Mouse (Mus musculus) kidney, postnatal 4 days (tissue): ENCODE measurements around the gene Cbwd1.

Experiments
- DNase-seq, 2 experiments: peaks; one replicate each; pipeline ENCODE4 v3.0.0; 2021; ENCODE audit warnings: mixed read lengths in 2 of 2

Cbwd1 gene

DNA sequence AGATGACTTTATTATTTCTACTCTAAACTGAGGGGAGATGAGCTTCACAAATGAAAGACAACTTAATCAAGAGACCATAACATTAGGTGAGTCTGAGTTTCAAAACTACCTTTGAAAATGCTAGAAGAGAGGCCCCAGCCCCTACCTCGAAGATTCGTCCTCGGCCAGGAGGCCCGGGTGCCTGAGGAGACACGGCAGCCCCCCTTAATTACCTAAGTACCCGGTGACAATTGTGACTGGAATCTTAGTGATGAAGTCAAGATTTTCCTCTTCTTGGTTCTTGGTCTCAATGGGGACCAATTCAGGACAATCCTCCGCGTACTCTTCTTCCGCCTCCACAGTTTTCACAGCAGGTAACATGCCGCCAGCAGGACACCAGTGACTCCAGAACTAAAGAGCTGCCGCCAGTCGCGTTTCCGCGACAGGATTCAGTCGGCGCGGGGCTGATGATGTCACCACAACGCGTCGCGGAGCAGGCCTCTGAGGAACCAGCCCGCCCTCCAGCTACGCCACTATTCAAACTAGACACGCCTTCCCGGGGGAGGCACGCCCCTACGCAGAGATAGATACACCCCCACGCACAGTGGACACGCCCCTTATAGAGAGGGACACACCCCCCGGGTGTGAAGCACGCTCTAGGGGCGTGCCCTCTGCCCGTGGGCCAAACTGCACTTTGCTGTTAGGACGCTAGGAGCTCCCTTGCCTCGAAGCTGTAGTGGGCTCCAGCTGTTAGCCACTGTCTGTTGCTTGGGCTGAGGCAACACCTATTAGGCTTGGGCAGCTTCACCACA lies at the start of gene Cbwd1:
Gene Cbwd1, minus strand, starts transcription at position 439 of the 791 bp plus-strand sequence.
- DNase-seq, result peak; percentile 99

DNA sequence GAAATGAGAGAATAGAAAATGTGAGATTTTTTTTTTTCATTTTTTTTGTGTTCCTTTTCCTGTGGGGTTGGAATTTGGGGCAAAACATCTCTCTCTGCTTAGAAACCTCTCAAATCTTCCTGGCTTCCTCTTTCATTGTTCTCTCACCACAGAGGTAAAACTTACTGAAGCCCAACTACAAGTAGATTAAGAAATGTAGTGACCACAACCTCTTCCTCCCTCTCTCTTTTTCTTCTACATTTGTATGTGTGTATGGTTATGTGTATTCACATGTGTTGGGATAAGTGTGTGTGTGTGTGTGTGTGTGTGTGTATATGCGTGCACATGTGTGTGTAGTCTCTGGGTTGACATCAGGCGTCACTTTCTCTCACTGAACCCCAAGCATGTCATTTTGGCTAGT lies 47.1 kb upstream of the Cbwd1 start:
- DNase-seq, result no peak

DNA sequence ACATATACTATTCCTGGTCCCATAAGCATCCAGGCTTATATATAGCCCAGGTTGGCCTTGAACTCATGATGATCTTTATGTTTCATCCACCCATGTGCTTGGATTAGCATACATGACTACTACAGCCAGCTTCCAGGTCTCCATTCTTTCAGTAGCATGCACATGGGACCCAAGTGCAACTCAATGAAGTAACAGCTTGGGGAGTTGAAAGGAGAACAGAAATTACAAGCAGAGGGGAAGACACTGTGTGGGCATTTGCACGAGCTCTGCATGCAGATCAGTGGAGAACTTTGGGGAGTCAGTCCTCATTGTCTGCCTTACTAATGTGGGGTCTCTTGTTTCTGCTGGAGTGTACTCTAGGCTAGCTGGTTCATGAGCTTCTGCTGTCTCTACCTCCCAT lies 45.3 kb upstream of the Cbwd1 start:
- DNase-seq, result no peak

DNA sequence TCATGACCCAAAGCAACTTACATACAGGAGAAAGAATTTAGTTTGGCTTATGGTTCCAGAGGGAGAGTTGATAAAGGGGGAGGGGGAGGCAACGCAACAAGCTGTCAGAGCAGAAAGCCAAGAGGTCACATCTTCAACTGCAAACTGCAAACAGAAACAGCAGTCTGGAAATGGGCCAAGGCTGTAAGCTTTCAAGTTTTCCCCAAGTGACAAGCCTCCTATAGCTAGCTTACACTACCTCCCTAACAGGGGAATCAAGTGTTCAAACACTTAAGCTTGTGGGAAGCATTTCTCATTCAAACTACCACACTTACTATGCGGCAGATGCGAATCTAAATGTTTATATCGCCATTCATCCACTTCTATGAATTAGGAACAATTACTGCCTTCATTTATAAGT lies 42.4 kb upstream of the Cbwd1 start:
- no peak for DNase-seq

DNA sequence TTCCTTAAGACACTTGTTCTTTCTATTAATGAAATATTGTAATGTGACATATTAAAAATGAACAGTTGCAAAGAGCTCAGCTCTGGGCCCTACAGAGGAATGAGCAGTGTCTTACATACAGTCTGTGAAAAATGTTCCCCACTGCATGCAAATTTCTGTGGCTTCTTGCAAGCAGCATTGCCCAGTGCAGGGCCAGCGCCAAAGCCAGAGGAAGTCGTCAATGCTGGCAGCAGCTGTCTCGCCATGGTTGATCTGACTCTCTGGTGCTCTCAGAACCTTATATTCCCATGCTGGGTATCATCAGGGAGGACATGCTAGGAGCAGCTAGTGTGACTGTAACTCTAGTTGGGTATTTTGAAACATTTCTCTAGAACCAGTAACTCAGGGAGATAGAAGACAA lies 41.4 kb upstream of the Cbwd1 start:
- DNase-seq, result no peak

DNA sequence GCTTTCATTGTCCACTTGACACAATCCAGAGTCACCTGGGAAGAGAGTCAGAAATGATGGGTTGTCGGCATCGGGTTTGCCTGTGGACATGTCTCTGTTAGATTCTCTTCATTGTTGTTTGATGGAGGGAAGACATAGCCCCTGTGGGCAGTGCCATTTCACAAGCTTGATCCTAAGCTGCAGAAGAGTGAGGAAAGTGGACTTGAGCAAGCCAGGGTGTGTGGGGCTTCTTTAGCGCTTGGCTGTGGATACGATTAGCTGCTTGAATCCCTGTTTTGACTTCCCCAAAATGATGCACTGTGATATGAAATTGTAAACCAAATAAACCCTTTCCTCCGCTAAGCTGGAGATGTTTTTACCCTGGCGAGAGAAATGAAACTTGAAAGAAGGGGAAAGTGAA lies 40.6 kb upstream of the Cbwd1 start:
- DNase-seq, result no peak

DNA sequence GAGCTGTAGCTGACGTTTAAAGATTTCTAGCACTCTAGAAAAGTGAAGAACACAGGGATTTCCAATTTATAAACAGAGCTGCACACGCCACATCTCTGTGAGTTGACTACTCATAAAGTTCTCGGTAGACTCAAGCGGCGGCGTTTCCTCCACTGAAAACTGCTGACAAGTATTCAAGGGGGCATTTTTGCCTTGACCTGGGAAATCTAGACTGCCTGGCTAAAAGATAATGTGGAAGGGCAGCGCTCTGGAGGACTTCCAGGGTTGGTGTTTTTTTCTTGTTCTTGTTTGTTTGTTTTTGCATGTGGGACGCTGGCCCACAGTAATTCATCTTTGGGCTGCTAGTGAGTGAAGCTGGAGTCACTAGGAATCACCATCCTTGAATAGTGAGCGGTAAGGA lies 38.7 kb upstream of the Cbwd1 start:
- DNase-seq, result no peak

DNA sequence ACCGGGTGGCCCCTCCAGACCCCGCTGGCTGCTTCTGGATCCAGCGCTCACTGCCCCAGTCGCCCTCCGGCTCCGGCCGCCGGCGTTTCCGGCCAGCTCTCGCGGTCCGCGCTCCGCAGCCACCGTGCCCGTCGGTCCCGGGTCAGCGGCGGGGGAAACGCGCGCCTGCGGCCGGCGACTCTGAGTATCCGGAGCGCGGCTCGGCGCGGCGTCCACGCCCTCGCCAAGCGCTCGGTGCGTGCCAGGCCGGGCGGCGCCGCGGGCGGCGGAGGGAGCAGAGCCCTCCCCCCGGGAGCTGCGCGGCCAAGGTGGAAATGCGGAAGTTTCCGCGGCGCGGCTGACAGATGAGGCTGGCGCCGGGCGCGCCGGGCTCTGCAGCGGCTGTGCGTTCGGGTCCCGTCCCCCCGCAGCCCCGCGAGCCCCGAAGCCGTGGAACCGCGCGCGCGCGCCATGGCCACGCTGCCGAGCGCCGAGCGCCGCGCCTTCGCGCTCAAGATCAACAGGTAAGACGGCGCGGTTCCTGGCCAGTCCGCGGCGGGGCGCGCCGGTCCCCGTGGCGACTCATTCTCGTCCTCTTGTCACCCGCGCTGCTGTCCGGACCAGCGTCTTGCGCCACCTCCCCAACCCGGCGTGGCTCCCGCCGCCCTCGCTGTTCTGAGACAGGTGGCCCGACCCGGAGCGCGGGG lies 37.9 kb upstream of the Cbwd1 start, which contains the start of gene Dock8:
Gene Dock8, plus strand, starts transcription at position 334 of the 686 bp plus-strand sequence.
- peak; percentile 69 to 83 for DNase-seq

DNA sequence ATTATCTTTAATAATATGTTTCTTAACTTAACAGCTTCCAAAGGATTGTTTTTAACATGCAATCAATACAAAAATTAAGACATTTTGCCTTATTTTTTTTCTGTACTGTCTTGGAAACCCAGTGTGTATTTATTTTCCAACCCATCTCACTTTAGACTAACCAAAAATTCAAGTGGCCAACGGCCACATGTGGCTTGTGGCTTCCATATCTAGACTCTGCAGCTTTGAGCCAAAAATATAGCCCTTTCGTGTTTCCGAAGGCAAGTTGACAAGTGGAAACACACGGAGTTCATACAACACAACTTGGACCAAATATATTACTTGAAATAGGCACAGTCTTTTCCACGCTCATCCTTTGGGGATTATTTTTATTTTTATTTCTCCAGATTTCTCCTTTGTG lies 37.2 kb upstream of the Cbwd1 start:
- DNase-seq, result no peak

DNA sequence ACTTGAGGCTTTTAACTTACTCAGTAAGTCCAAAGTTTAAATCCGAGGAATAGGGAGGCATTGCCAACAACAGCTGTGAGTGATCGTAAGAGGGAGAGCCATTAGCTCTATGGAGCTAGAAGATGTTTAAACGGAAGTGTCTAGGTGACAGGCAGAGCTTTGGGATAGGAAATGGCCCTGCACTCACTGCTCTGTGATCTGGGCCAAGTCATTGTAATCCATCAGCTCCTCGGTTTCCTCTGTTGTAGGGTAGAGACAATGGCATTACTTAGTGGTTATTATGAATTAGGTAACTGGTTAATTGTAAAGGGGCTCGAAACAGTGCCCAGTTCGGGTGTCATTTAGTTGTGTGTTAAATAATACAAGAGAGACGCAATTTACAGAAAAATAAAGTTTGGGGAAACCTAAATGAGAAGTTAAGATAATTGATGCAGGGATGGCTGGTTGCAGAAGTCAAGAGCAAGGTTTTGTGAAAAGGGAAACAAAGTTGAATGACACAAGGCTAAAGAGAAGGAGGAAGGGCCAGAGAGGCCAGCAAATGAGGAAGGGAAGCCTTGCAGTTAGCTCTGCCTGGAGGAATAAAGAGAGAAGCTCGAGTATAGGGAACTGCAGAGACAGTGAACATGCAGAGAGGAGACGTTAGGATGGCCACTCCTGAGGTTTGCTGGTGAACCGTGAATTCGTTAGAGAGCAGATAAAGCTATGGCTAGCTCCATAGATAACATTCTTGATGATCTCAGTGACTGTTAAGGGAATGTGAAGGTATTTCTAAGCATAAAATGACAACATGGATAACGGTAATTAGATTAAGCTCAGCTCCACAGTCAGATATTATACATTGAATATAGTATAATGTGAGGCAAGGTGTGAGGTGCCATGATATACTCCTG lies 35.6 kb upstream of the Cbwd1 start:
- DNase-seq, result no peak

DNA sequence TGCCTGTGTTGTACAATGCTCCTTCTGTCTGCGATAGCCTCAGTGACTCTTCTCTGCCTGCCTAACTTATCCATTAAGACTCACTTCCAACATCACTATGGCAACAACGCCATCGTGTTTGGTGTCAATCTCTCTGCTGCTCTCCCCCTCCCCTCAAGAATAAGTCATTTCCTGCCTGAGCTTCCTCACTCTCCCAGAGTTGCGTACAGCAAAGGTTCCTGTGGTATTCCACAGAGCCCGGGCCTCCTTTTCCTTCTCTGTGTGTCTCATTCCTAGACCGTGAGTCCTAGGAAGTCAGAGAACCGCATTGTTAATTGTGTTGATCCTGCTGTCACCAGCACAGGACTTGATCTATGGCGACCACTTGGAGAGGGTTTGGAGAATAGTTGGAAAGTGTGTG lies 33.5 kb upstream of the Cbwd1 start:
- no peak for DNase-seq

DNA sequence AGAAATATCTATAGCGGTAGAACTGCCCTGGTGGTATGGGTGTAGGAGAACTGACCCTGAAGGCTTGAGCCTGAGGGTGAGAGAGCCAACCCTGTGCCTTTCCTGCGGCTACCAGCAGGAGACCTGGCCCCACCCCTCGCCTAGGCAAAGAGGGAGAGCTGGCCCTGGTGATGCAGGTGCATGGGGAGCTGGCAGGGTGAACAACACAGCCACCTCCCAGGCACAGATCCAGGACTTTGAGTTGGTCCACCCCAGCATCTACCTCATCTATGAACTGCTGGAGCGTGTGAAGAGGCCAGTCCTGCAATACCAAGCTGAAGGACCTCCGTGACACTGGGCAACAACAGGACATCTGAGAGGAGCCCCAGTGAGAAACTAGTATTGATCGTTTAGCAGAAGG lies 32.1 kb upstream of the Cbwd1 start:
- no peak for DNase-seq

DNA sequence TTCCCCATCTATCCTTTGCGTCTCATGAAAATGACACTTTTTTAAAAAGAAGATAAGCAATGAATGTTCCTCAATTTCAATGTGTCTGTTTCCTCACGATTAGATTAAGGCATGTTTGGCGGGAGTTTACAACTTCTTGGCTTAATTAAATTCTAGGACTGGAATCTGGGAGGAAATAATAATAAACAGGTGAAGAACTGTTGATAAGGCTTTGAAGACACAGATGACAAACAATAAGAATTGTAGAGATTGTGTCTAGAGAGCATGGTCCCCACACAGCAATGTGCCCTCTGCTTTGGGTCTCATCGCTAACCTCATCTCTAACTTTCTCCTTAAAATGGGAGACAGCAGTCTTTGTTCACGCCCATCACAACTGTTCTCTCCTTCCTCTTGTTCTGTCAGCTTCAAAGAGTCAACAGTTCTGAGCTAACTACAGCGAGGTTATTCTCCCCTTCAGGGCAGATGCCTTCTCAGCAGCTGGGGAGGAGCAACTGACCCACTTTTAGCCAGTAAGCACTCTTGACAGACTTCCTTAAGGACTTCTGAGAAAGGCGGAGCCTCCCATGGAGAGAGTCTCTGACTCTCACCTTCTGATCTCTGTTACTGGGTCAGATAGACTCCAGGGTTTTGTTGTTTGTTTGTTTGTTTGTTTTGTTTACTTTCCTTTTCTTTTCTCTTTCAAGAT lies 28.9 kb upstream of the Cbwd1 start:
- DNase-seq, result no peak

DNA sequence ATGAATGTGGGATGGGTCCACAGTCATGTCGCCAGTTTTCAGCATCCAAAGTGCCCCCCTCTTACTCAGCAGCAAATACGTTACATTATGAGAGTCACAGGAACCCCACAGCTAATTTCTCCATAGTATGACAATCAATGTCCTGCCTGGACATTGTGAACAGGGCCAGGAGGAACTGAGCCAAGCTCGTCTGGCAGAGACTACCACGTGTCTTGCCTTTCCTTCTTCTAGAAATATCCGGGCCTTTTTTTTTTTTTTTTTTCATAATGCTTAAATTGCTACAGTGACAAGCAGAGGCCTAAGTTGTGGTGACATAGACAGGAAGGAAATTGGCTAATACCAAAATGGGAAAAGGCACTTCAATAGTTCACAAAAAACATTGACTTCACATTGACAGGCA lies 27.4 kb upstream of the Cbwd1 start:
- DNase-seq, result no peak

DNA sequence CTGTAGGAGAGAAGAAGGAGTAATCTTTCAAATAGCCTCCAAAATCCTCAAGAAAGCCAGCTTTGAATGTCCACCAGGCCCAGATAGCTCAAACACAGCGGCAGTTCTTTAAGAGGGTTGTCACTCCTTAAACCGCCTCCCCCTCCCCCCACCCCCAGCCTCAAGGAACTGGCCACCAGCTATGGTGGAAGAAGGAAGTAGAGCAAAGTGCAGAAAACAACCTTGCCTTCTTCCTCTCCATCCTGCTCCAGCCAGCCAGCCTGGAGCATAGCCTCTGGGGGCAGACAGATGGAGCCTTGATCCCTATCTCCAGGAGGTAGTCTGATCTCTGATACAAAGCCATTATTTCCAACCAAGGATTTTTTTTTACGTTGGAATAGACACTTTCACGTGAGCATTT lies 25.9 kb upstream of the Cbwd1 start:
- DNase-seq, result no peak

DNA sequence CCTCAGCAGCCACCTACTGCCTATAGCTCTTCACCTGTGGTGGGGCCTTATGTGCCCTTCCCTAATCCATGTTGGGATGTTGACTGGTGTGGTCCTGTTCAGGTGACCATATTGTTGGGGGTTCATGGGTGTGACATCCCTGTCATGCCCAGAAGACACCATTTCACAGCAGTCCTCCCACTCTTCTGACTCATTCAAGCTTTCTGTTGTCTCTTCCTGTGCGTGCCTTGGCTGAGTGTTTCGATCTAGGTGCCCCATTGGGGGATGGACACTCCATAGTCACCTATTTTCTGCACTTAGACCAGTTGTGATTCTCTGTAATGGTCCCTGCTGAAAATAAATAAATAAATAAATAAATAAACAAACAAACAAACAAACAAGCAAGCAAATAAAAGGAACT lies 23.6 kb upstream of the Cbwd1 start:
- DNase-seq, result no peak

DNA sequence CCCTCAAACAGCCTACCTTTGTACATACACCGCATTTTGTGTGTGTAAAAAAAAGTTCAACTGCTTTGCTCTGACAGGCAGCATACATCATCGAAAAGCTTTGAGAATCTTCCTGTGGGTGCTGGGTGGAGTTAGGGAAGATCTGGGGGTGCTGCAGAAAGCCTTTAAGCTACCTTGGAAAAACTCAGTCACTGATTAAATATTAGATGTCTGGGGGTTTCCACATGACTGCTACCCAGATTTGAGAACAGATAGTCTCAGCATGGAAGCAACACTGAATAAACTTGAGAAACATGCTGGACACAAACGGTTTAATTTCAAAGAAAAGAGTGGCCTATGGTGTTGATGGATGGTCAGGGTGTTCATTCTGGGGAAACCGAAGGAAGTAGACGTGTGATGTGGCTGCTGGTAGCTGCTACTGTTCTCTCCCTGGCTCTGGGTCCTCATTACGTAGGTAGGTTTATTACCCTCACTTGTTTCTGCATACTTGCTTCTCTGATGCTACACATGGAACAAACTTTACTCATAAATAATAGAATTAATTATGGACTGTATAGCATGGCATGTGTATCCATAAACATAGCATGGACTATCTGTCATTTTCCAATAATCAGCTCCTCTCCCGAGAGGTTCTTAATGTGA lies 22.6 kb upstream of the Cbwd1 start:
- DNase-seq, result no peak

DNA sequence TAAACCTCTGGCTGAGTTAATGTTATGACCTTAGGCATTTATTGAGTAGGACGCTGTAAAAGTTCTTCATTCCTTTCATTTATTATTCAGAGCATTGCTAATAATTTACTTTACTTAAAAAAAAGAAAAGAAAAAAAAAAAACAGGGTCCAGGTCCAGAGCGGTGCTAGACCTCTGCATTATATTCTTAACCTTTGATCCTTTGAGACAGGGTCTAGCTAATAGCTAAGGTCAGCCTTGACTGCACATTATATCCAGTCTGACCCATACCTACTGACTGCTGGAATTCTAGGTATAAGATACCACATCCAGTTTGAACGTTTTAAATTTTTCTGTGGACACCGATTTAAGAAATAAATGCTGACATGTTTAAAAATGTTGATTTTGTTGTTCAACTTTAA lies 21.6 kb upstream of the Cbwd1 start:
- no peak for DNase-seq

DNA sequence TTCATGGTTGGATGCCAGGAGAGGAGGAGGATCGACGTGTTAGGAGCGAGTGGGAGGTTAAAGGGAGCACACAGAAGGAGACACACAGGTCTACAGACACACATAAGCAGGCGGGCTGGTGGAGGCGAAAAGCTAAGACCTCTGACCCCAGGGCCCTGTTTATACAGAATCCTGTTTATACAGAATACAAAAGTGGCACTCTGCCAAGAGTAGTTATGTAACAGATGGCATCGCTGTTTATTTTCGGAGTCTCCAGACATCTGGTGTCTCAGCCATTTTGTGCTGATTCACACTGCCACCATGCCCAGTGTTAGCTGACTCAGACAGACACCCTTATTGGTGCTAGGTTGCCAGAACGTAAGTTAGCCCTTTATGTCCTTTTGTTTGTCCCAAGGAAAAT lies 19.9 kb upstream of the Cbwd1 start:
- DNase-seq, result peak in 1 of 2 experiments; percentile 33

DNA sequence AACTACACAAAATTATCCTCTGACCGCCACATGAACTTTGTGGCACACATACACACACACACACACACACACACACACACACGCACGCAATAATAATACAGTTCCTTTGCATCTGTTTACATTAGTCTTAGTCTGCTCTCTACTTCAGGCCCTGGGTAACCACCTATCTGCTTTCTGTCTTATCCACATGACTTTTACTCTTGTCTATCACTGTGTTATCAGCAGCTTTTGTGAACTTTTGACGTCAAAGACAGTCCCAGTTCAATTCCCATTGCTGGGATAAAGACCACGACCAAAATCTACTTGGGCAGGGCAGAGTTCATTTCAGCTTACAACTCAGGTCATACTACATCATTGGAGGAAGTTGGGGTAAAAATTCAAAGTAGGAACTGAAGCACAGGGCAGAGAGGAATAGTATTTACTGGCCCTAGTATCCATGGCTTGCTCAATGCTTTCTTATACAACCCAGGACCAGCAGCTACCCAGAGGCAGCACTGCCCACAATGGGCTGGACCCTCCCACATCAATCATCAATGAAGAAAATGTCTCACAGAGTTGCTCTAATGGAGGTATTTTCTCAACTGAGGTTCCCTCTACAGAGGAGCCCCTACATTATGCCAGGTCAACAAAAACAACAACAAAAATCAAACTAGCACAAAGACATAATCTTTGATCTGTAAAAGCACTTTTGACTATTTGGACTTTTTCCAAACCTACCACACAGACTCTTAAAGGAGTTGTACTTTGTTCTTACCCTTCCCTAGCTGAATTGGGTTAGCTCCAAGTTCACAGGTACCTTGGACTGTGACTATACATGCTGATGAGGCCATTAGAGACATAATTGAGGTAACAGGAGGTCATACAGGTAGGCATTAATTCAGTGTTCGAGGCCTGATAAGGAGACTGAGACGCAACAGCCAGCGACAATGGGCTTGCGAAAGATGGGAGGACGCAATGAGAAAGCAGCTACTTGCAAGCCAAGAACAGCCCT lies 17.7 kb upstream of the Cbwd1 start:
- DNase-seq, result no peak

DNA sequence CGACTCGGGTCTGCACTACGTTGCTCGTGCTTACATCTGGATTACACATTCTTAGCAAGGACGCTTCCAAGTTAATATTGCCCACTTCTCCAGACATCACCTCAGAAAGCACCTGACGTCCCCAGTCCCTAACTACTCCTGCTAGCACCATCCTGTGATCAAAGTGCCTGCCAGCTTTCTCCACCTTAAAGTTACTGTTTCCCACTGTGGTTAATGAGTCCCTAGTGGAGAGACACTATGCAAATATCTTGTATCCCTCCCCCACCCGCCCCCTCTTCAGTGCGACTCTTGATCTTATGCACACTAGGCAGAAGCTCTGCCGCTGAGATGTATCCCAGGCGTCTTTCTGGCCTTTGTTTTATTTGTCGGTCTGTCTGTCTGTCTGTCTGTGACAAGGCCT lies 16.6 kb upstream of the Cbwd1 start:
- DNase-seq, result peak in 1 of 2 experiments; percentile 56
